Mouse (Mus musculus) neutrophil, adult 83 days (primary cell): ENCODE measurements around the gene Hcn3. TPM values are rescaled to one million over a fixed set of nuclear protein-coding genes. Genes with fewer than 3 reads are reported as not detected.

Source experiments
- total RNA-seq, 2 experiments: library from RNA; stranded (reverse); gene quantifications; one replicate each; pipeline ENCODE4 v1.2.4; 2023

Hcn3 gene
- not detected for total RNA-seq

DNA sequence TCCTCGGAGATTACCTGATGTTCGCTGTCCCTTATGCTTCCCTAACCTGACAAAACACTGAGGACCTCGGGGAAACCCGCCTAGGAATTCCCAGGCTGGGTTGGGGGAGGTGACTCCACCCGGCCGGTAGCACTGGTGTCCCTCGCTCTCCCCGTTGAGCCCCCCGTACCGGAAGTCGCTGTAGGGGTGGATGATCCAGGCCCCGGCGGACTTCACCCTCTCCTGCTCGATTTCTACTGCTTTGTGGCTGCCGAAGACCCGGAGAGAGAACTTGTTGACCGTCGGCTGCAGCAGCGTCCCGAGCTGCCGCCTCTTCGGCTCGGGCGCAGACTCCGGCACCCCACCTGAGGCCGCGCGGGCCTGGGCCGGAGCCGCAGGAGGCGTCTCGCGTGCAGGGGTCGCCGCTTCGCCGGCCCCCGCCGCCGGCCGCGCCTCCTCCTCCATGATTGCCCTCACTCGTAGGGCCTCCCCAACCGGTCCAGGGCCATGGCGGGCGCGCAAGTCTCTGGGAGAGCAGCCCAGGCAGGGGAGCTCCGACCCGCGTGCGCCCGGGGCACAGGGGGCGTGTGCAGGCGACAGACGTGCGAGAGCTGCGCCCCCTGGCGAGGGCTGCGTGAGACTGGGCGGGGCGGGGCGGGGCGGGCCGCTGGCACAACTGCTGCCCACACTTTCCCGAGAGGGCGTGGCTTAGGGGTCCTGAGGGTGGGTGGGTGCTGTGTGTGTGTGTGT, at the start of gene Hcn3:
Gene Hcn3 (minus strand): TSS at position 581 of the 729 bp plus-strand sequence.

GRCm38 (mm10) chr3:89202253-89203141, 42.5 kb upstream of the Hcn3 start, which contains the start of gene Gba:
Gba (plus strand) TSS chr3:89202928.

GRCm38 (mm10) chr3:89183058-89183958, 23.3 kb upstream of the Hcn3 start, which contains the start of gene Fam189b:
Fam189b (plus strand) TSS chr3:89183143.

DNA sequence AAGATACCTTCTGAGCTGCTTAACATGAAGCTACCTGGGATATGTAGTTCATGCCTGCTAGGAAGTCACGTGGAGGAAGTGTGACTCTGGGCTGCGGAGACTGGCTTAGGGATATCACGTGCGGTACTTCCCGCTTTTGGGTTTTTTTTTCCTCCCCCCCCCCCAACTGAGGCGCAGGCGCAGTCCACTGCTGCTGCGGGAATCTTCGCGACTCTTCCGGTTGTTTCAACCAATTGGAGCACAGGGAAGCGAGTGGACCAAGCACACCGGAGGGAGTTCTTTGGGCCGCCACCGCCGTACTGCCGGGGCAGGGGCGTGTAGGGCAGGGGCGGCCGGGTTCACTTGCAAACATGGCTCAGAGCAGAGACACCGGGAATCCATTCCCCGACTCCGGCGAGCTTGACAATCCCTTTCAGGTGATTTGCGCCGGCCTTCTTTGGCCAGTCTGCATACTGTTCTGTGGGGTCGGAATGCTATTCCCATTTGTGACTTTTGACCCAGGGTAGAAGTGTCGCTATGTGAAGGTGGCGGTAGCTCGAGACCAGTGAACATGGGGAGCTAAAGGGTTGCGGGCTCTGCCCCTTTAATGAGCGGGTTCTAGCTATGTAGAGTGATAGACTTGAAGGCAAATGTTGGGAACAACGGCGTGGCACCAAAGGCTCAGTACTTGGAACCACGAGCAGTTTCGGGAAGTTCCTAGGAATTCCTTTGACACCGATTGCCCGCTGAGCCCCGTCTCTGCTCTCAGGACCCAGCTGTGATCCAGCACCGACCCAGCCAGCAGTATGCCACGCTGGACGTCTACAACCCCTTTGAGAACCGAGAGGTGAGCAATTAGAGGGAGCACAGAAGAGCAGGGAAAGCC, 17.5 kb upstream of the Hcn3 start, which contains the start of gene Scamp3:
Gene Scamp3 (plus strand): TSS at position 232 of the 865 bp plus-strand sequence.

GRCm38 (mm10) chr3:89164506-89165267, 4.7 kb upstream of the Hcn3 start, which contains the start of gene Clk2:
Clk2 (plus strand) TSS chr3:89164795.

DNA sequence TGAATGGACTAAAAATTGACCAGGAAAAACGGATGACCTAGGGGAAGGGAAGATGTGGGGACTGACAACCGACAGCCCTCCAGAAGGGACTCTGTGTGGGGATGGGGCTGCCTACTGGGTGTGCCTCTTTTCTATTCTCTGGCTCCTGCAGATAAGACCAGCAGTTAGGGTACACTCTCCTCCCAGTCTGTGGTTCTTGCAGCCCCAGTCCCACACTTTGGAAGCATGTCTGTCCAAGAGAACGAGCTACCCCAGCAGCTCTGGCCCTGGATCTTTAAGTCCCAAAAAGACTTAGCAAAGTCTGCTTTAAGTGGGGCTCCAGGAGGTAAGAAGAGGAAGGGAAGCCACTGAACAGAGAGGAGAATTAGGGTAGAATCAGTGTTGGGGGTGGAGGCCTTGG, 24.0 kb downstream of the Hcn3 start, which contains the start of gene Pklr:
Gene Pklr (plus strand): TSS at position 185 of the 400 bp plus-strand sequence.

GRCm38 (mm10) chr3:89101812-89102494, 58.0 kb downstream of the Hcn3 start, which contains the start of gene Fdps:
Fdps (minus strand) TSS chr3:89101959.

DNA sequence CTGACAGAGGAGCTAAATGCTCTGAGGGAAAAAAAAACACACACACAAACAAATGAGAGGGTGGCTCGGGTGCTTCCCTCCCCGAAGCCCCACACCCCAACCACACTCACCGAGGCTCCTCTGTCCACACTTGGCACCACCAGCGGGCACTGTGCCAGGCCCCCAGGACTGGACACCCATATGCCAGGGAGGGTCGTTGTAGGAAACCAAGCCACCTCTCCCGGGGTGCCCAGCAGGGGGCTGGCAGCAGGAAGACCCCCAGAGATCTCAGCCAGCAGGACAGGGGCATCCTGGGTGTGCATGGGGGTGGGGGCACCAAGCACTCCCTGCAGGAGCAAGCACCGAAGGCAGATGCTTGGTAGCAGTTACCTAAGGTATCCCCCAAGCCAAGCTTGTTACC, 59.2 kb downstream of the Hcn3 start, which contains the start of gene Gm43738:
Gene Gm43738 (minus strand): TSS at position 289 of the 400 bp plus-strand sequence.

Other genes starting within 250 kb of the Hcn3 start
- 1 to 10 TPM; 6.4 TPM for gene Msto1, start 246.2 kb downstream of the Hcn3 start, total RNA-seq
- 10 to 100 TPM; 37.4 to 45.5 TPM for gene Ash1l, start 209.6 kb downstream of the Hcn3 start, total RNA-seq
- gene Dap3, start 209.0 kb downstream of the Hcn3 start, total RNA-seq = 10 to 100 TPM; 62.3 to 64.7 TPM
- 10 to 100 TPM; 19.9 to 21.7 TPM for gene Rusc1, start 66.9 kb downstream of the Hcn3 start, total RNA-seq
- not detected for gene Gm43738, start 59.1 kb downstream of the Hcn3 start, total RNA-seq
- gene Fdps, start 58.2 kb downstream of the Hcn3 start, total RNA-seq = 10 to 100 TPM; 26.5 to 33.5 TPM
- gene Pklr, start 24.1 kb downstream of the Hcn3 start, total RNA-seq = 10 to 100 TPM; 14.9 to 33.6 TPM
- gene Clk2, start 4.6 kb upstream of the Hcn3 start, total RNA-seq = 10 to 100 TPM; 52.8 to 53.7 TPM
- 10 to 100 TPM; 45.9 to 51.1 TPM for gene Scamp3, start 17.3 kb upstream of the Hcn3 start, total RNA-seq
- 1 to 10 TPM; 4.8 to 7.0 TPM for gene Fam189b, start 22.9 kb upstream of the Hcn3 start, total RNA-seq
- 10 to 100 TPM; 59.9 to 64.3 TPM for gene Gba, start 42.7 kb upstream of the Hcn3 start, total RNA-seq
- gene Thbs3, start 55.0 kb upstream of the Hcn3 start, total RNA-seq = 1 to 10 TPM in 1 of 2 experiments, under 1 TPM in 1; 0.68 to 1.4 TPM
- gene Mtx1, start 66.9 kb upstream of the Hcn3 start, total RNA-seq = 10 to 100 TPM; 44.5 to 57.2 TPM
- not detected for gene Muc1, start 68.9 kb upstream of the Hcn3 start, total RNA-seq
- 10 to 100 TPM; 68.3 to 70.2 TPM for gene Krtcap2, start 85.8 kb upstream of the Hcn3 start, total RNA-seq
- under 1 TPM; 0.44 to 0.61 TPM for gene Trim46, start 86.1 kb upstream of the Hcn3 start, total RNA-seq
- gene Dpm3, start 99.2 kb upstream of the Hcn3 start, total RNA-seq = 10 to 100 TPM; 42.5 to 56.9 TPM
- gene Slc50a1, start 110.4 kb upstream of the Hcn3 start, total RNA-seq = 10 to 100 TPM; 24.1 to 29.6 TPM
- gene Efna1, start 120.9 kb upstream of the Hcn3 start, total RNA-seq = not detected
- gene Efna3, start 162.8 kb upstream of the Hcn3 start, total RNA-seq = not detected
- not detected for gene Efna4, start 177.8 kb upstream of the Hcn3 start, total RNA-seq
- gene Adam15, start 189.8 kb upstream of the Hcn3 start, total RNA-seq = 100 to 1,000 TPM; 119 to 125 TPM
- under 1 TPM in 1 of 2 experiments, not detected in 1; 0.15 TPM for gene Dcst2, start 201.8 kb upstream of the Hcn3 start, total RNA-seq
- not detected for gene Dcst1, start 205.1 kb upstream of the Hcn3 start, total RNA-seq
- 100 to 1,000 TPM; 136 to 149 TPM for gene Zbtb7b, start 234.6 kb upstream of the Hcn3 start, total RNA-seq
- not detected for gene Lenep, start 242.6 kb upstream of the Hcn3 start, total RNA-seq